ENCODE assay signal across 8 mouse cellular contexts in the genomic region with DNA sequence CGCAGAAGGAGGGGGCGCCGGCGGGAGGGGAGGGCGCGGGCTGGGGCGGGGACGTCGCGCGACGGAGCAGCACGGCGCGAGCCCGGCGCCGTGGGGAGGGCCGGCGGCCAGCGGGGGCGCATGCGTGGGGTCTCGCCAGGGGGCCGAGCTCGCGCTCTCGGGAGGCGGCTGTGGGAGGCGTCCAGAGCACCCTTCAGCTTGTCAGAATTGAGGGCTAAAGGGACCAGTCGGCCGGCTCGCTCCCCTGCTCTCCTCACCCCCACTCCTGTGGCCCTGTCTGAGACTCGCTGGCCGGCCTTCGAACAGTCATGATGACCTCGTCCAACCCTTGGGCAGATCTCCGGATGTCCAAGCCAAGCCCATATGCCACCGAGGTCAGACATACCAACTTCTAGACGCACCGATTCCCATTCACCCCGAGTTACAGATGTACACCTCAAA. TPM values are rescaled to one million over a fixed set of nuclear protein-coding genes. Genes with fewer than 3 reads are reported as not detected.
A peak's percentile ranks its signal among the peaks of the same experiment; 100 is the strongest.
DNase-seq lines count a peak whose midpoint lies in the region; ATAC-seq and TF ChIP-seq lines count a peak whose summit lies in the region.

No protein-coding gene starts in this region.

- 1% methylated on average over 41 of the region's 42 CpGs for WGBS in midbrain, embryonic 15.5 days

- H3K27ac ChIP-seq in testis, adult 2 months (ENCODE audit: control insufficient read depth, insufficient read depth, low read depth, low read length) = no peak overlapping the region
- peak overlapping the region; percentile 76 for H3K27ac ChIP-seq in midbrain, embryonic 15.5 days

- no peaks in the 10 kb centered on the region for H3K36me3 ChIP-seq in testis, adult 2 months (ENCODE audit: control insufficient read depth, insufficient read depth, low read length)
- peaks cover 2% of the 10 kb centered on the region for H3K36me3 ChIP-seq in midbrain, embryonic 15.5 days (replicated peaks)

- H3K27me3 ChIP-seq in testis, adult 2 months (ENCODE audit: control insufficient read depth, insufficient read depth, low read length) = peaks cover 3% of the 10 kb centered on the region; the same call in 1 of the 2 replicates
- H3K27me3 ChIP-seq in midbrain, embryonic 15.5 days (replicated peaks) = peaks cover 35% of the 10 kb centered on the region

- H3K4me2 ChIP-seq in midbrain, embryonic 15.5 days = peak overlapping the region; percentile 89

- no peaks in the 10 kb centered on the region for H3K9me3 ChIP-seq in midbrain, embryonic 15.5 days

- no peak for TF ChIP-seq POLR2A in testis, adult 2 months (IDR thresholded peaks at IDR 0.05; ENCODE audit: control insufficient read depth, low read depth, low read length)

- DNase-seq in cerebellum, adult 11 months = peak; percentile 52
- DNase-seq in testis, postnatal 14 days (ENCODE audit: low spot score) = no peak
- DNase-seq in gastrocnemius, postnatal 10 days = peak; percentile 45
- peak; percentile 50 to 52 for DNase-seq in layer of hippocampus, adult 8-10 months (ENCODE audit: low spot score in 2 of 2)
- no peak for DNase-seq in adipocyte (ENCODE audit: low spot score)

- H3K9ac ChIP-seq in midbrain, embryonic 15.5 days = peak overlapping the region; percentile 69

- ATAC-seq in cerebellum, adult (ENCODE audit: insufficient number of reproducible peaks, low FRiP score, low TSS enrichment) = no peak
- ATAC-seq in midbrain, embryonic 15.5 days (replicated peaks) = peak; percentile 27

- TF ChIP-seq CTCF in testis, adult 2 months (IDR thresholded peaks at IDR 0.05; ENCODE audit: control insufficient read depth, insufficient read depth, insufficient replicate concordance, low read depth, low read length) = no peak

- H3K4me3 ChIP-seq in testis, adult 2 months (ENCODE audit: control insufficient read depth, low read depth, low read length) = peak overlapping the region; percentile 75
- H3K4me3 ChIP-seq in midbrain, embryonic 15.5 days = peak overlapping the region; percentile 64

- peaks cover 23% of the 10 kb centered on the region for H3K4me1 ChIP-seq in testis, adult 2 months (ENCODE audit: control insufficient read depth, insufficient read depth, low read length)
- peaks cover 80% of the 10 kb centered on the region for H3K4me1 ChIP-seq in midbrain, embryonic 15.5 days

RNA-seq across cellular contexts. Expression of gene Psd, which starts 8.9 kb away (rescaled TPM):
- polyA plus RNA-seq in testis, adult 2 months (2012; rRNA removed) = 53.7 and 65.2 TPM in 2 replicates
- 1 to 10 TPM; 2.2 to 2.6 TPM for total RNA-seq in gastrocnemius, postnatal 10 days (2021)
- total RNA-seq in layer of hippocampus, adult 8-10 months (2022) = 100 to 1,000 TPM; 602 to 631 (median 613) TPM
- polyA plus RNA-seq in midbrain, embryonic 15.5 days (2015; fragmentation: Nextera tagmentation; extraction: Ambion mirVana) = 146 and 148 TPM in 2 replicates

RNA-seq across cellular contexts. Expression of gene Fbxl15, which starts 9.9 kb away (rescaled TPM):
- 21.5 and 23.5 TPM in 2 replicates for polyA plus RNA-seq in testis, adult 2 months (2012; rRNA removed)
- total RNA-seq in gastrocnemius, postnatal 10 days (2021) = 1 to 10 TPM; 2.7 to 3.7 TPM
- 10 to 100 TPM; 22.9 to 29.3 (median 25.8) TPM for total RNA-seq in layer of hippocampus, adult 8-10 months (2022)
- polyA plus RNA-seq in midbrain, embryonic 15.5 days (2015; fragmentation: Nextera tagmentation; extraction: Ambion mirVana) = 48.2 and 54.8 TPM in 2 replicates

RNA-seq across cellular contexts. Expression of gene Nfkb2, which starts 13.9 kb away (rescaled TPM):
- polyA plus RNA-seq in testis, adult 2 months (2012; rRNA removed) = 2.5 and 2.7 TPM in 2 replicates
- total RNA-seq in gastrocnemius, postnatal 10 days (2021) = 10 to 100 TPM; 10.4 to 14.3 TPM
- 1 to 10 TPM; 2.6 to 4.2 (median 3.3) TPM for total RNA-seq in layer of hippocampus, adult 8-10 months (2022)
- polyA plus RNA-seq in midbrain, embryonic 15.5 days (2015; fragmentation: Nextera tagmentation; extraction: Ambion mirVana) = 2.3 and 2.7 TPM in 2 replicates

RNA-seq across cellular contexts. Expression of gene Cuedc2, which starts 20.5 kb away (rescaled TPM):
- polyA plus RNA-seq in testis, adult 2 months (2012; rRNA removed) = 24.5 and 28.4 TPM in 2 replicates
- 10 to 100 TPM; 88.3 TPM for total RNA-seq in gastrocnemius, postnatal 10 days (2021)
- total RNA-seq in layer of hippocampus, adult 8-10 months (2022) = 100 to 1,000 TPM; 158 to 175 (median 166) TPM
- polyA plus RNA-seq in midbrain, embryonic 15.5 days (2015; fragmentation: Nextera tagmentation; extraction: Ambion mirVana) = 340 and 347 TPM in 2 replicates

RNA-seq across cellular contexts. Expression of gene Mfsd13a, which starts 22.9 kb away (rescaled TPM):
- 20.0 and 24.3 TPM in 2 replicates for polyA plus RNA-seq in testis, adult 2 months (2012; rRNA removed)
- total RNA-seq in gastrocnemius, postnatal 10 days (2021) = 1 to 10 TPM; 1.2 to 1.5 TPM
- total RNA-seq in layer of hippocampus, adult 8-10 months (2022) = 10 to 100 TPM; 28.3 to 30.7 (median 30.3) TPM
- polyA plus RNA-seq in midbrain, embryonic 15.5 days (2015; fragmentation: Nextera tagmentation; extraction: Ambion mirVana) = 11.1 and 11.7 TPM in 2 replicates

Comparison
In these comparisons a context has a peak if more than half of its experiments do, and no peak if none do; other contexts are left out.
1. DNase-seq: peak in cerebellum, adult 11 months (single experiment), gastrocnemius, postnatal 10 days (single experiment) and layer of hippocampus, adult 8-10 months (2 of 2); none in testis, postnatal 14 days (single experiment) and adipocyte (single experiment).
2. RNA of gene Psd, which starts 8.9 kb away (total RNA-seq): 602 to 631 TPM in layer of hippocampus, adult 8-10 months; 2.2 to 2.6 TPM in gastrocnemius, postnatal 10 days; every median in the first group is over 100 times any median in the second.
3. RNA of gene Fbxl15, which starts 9.9 kb away (total RNA-seq): 22.9 to 29.3 TPM in layer of hippocampus, adult 8-10 months; 2.7 to 3.7 TPM in gastrocnemius, postnatal 10 days; every median in the first group is over 4 times any median in the second.